Mouse (Mus musculus): ENCODE data around the gene Nptn. TPM values are rescaled to one million over a fixed set of nuclear protein-coding genes. Genes with fewer than 3 reads are reported as not detected.

Gene Nptn
- 10 to 100 TPM; 92.9 to 99.0 TPM for total RNA-seq (2021)
- long read RNA-seq, experiment 1, transcript Nptn-201 (8 exons, 2,024 nt): major isoform, 13 of 20 reads
- long read RNA-seq, experiment 1, partial matches to known transcripts: 0 of 20 reads
- long read RNA-seq, experiment 1, other reads (novel, unspliced or antisense): 7 of 20 reads
- long read RNA-seq, experiment 2, transcript Nptn-201 (8 exons, 2,024 nt): major isoform, 23 of 31 reads
- long read RNA-seq, experiment 2, partial matches to known transcripts: 3 of 31 reads
- long read RNA-seq, experiment 2, other reads (novel, unspliced or antisense): 4 of 31 reads

- DNase-seq: peak; percentile 99
Measured at GRCm38 (mm10) chr9:58581958-58582540, at the start of gene Nptn. Gene Nptn (plus strand): TSS chr9:58582240.

- DNase-seq: no peak
Measured at GRCm38 (mm10) chr9:58533322-58533721, 48.7 kb upstream of the Nptn start.

- DNase-seq: no peak
Measured at GRCm38 (mm10) chr9:58534766-58535165, 47.3 kb upstream of the Nptn start.

- no peak for DNase-seq
Measured at GRCm38 (mm10) chr9:58535447-58536134, 46.4 kb upstream of the Nptn start.

GRCm38 (mm10) chr9:58537774-58538173, 44.3 kb upstream of the Nptn start:
- DNase-seq: no peak

GRCm38 (mm10) chr9:58539886-58540285, 42.2 kb upstream of the Nptn start:
- DNase-seq: no peak

GRCm38 (mm10) chr9:58541895-58542338, 40.1 kb upstream of the Nptn start:
- DNase-seq: peak; percentile 80

- DNase-seq: no peak
Measured at GRCm38 (mm10) chr9:58544879-58545324, 37.1 kb upstream of the Nptn start.

- DNase-seq: no peak
Measured at GRCm38 (mm10) chr9:58545428-58545827, 36.6 kb upstream of the Nptn start.

GRCm38 (mm10) chr9:58546630-58547360, 35.2 kb upstream of the Nptn start:
- DNase-seq: peak; percentile 59

- no peak for DNase-seq
Measured at GRCm38 (mm10) chr9:58548897-58549296, 33.1 kb upstream of the Nptn start.

GRCm38 (mm10) chr9:58549694-58550093, 32.3 kb upstream of the Nptn start:
- peak; percentile 40 for DNase-seq

- no peak for DNase-seq
Measured at GRCm38 (mm10) chr9:58550928-58551327, 31.1 kb upstream of the Nptn start.

GRCm38 (mm10) chr9:58552083-58552482, 30.0 kb upstream of the Nptn start:
- no peak for DNase-seq

GRCm38 (mm10) chr9:58554056-58554907, 27.8 kb upstream of the Nptn start:
- no peak for DNase-seq

- peak; percentile 48 for DNase-seq
Measured at GRCm38 (mm10) chr9:58554908-58555684, 26.9 kb upstream of the Nptn start, which contains the start of gene Cd276. Gene Cd276 (minus strand): TSS chr9:58555437.

GRCm38 (mm10) chr9:58555685-58556414, 26.2 kb upstream of the Nptn start:
- no peak for DNase-seq

GRCm38 (mm10) chr9:58556627-58557026, 25.4 kb upstream of the Nptn start:
- no peak for DNase-seq
